Mouse (Mus musculus): ENCODE measurements around the gene Lama5.
A peak's percentile ranks its signal among the peaks of the same experiment; 100 is the strongest.
"Not testable (repeated sequence)": the region's sequence is repeated elsewhere in the genome, so short reads cannot be mapped to it uniquely, and the experiment has no call there.

Gene Lama5

DNA sequence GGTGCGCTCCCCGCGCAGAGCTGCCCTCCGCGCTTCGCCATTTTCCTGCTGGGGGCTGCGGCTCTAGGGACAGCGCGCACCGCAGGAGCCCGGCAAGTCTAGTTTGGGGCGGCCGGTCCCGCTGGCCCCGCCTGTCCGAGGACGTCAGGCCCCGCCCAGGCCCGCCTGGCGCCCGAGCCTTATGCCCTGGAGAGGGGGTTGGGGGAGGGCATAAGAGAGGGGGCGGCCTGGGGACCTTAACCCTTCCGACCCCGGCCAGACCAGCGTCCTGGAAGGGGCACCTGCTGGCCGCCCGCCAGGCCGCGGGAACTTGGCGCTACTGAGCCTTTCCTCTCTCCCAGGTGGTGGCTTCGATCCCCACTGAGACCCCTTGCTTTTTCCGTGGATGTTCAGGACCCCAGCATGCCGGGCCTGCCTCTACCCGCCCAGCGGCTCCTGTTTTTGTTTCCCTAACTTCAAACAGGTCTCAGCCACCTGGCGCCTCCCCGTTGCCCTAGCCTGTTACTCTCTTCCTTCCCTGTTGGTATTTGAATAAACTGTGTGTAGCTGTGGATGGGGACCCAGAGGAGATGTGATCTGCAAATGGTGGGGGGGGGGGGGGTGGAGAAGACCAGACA lies at the start of gene Lama5:
Gene Lama5, minus strand, starts transcription at position 98 of the 617 bp plus-strand sequence.
- DNase-seq (ENCODE audit: low read depth, low spot score), result peak; percentile 47

DNA sequence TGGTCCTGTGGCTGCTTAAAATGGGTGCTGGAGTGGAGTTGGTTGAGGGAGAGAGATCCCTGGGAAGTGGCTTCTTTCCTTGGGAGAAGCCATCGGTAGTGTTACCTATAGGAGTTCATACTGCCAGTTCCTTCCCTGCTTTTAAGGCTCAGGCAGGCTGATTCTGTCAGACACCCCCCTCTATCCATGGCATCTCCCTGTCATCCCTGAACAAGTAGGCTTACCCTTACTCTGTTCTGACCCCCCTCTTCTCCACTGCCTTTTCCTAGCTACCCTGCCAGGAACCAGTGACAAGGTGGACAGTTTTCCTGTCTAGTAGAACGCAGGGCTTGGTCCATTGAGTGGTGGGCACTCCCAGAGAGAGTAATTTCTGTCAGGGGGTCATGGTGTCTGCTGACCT lies 48.9 kb upstream of the Lama5 start:
- DNase-seq (ENCODE audit: low read depth, low spot score), result no peak

DNA sequence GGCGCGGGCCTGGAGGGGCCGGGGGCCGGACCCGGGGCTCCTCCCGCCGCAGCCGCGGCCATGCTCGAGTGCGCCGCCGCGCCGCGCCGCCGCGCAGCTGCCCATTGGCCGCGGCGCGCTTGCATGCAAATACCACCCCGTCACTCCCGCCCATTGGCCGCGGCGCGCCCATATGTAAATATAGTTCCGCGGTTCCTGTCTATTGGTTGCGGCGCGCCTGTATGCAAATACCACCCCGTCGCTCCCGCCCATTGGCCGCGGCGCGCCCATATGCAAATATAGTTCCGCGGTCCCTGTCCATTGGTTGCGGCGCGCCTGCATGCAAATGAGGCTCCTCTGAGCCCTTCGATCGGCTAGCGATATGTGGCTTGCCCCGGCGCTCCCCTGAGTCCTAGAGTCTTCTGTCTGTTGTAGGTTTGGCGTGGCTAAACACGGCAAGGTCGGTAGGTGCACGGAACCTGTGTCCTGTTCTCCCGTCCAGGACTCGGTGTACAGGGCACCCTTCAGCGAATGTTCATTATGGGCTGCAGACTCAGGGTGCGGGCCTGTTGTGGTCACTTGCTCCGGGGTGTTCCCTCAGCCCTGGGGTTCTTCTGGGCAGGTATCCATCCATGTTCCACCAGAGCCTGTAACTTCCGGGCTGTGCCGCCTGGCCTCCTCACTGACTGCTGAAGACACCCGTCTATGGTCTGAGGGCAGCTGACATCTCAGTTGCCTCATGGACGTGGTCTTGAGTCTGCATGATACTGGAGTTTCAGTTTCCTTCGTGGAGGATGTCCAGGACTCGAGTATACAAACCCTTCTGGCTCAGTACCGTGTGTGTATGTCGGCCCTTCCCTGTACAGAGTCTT lies 48.0 kb upstream of the Lama5 start, which contains the start of gene Cables2:
Gene Cables2, minus strand, starts transcription at position 103 of the 851 bp plus-strand sequence.
- peak; percentile 93 for DNase-seq (ENCODE audit: low read depth, low spot score)

DNA sequence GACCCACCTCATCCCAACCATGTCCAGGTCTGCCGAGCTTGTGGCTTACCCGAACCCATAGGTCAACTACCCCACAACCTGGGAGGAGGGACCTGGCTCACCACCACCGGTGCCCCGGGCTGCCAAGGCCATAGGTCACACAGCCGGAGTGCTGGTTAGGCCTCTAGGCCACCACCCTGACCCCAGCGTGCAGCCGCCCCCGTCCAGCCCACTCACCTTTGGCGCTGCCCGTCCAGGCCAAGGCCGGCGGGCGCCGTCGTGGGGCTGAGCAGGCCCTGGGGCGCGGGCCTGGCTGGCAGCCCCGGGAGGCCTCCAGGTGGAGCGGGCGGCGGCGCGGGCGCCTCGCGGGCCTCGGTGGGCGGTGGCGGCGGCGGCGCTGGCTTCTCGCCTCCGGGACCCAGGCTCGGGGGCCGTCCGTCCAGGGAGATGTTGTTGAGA lies 47.2 kb upstream of the Lama5 start:
- DNase-seq (ENCODE audit: low read depth, low spot score), result no peak

DNA sequence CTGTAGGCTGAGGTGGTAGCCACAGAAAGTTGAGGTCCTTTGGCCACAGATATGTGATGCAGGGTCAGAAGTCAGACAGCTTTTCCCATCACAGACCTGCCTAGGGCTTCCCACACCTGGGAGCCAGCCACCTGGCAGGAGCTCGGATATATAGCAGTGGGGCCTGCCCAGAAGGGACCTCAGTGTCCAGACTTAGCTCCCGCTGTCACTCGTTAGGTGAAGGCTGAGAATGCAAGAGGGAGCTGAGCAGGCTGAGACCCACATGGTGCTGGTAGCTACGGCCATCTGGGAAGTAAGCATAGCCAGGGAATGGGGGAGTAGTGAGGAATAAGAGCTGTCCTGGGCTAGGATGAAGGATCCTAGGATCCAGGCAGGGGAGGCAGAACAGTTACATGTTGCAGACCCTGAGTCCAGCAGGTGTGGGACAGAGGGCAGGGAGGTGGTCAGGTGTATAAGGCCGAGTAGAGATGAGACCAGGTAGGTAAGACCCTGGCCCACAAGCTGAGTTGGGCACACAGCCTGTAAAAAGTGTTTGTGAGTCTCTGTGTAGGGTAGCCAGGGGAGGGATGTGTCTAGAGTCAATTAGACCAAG lies 46.2 kb upstream of the Lama5 start:
- DNase-seq (ENCODE audit: low read depth, low spot score), result no peak

DNA sequence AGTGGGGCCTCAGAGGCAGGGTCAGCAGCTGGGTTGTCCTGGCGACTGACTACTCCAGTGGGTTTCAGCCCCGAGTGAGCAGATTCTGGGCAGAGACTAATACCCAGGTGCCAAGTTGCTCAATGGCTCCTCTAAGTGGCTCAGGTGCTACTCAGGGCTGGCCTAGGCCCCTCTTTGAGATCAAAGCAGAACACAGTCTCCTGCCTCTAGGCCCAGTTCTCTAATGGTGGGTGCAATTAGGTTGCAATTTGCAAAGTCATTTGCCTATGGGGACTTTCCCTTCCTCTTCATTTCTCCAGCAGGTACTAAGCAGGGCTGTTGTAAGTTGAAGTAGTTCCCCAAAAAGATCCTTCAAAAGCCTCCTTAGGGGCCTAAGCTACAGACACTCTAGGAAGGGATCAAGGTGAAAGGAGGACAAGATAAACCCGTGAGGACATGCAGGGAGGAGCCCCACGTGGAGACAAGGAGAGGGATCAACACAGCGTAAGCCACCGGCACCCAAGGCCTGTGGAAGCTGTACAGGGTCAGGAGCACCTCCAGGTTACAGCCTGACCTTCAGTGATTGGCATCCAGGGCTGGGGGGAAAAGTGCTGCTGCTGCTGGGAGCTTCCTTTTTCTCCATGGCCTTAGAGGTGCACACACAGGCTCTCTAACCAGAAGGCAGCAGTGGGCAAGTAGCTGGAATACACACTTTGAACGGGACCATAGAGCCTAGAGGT lies 45.0 kb upstream of the Lama5 start:
- no peak for DNase-seq (ENCODE audit: low read depth, low spot score)

DNA sequence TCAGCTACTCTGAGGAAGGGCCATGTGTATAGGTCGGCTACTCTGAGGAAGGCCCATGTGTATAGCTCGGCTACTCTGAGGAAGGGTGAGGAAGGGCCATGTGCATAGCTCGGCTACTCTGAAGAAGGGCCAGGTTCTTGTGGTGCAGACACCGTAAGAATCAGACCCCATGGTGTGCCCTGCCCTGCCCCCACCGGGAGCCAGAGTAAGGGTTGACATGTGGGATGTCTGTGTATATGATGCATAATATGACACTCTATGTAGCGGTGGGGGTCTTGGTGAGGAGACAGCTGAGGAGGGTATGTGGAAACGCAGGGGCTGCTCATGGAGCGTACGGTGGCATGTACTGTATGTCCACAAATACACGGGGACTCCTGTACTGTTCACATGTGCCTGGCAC lies 43.7 kb upstream of the Lama5 start:
- DNase-seq (ENCODE audit: low read depth, low spot score), result no peak

DNA sequence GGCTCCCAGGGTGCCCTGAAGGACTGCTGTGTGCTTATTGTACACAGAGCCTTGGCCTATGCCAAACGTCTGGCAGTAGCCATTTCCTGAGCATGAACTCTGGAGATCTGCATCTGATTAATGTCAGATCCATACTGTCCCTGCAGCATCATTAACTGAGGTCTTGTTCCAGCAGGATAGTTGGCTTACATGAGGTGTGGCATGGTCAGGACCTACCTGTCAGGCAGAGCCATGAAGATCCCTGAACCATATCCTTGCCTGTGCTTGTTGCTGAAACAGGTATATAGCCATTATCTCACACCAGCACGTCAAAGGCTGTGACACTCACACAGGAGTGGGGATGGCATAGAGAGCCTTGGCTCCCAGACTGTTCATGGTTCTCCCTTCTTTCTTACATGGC lies 42.3 kb upstream of the Lama5 start:
- DNase-seq (ENCODE audit: low read depth, low spot score), result no peak

DNA sequence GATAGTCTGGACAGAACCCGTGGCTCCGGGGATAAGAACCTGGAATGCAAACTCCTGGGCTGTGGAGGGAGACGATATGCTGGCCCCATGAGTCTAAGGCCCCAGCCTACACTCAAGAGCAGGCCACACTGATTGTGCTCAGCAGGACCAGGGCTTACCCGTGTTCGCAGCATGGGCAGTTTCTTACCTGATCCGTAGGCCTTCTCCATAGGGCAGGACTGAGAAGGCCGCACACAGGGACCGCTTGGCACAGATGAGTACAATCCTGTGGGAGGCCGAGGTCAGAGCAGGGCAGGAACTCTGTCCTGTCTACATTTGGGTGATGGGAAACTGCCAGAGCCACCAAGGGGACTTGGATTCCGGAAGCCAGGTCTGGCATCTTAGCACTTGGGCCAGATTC lies 37.2 kb upstream of the Lama5 start:
- no peak for DNase-seq (ENCODE audit: low read depth, low spot score)

DNA sequence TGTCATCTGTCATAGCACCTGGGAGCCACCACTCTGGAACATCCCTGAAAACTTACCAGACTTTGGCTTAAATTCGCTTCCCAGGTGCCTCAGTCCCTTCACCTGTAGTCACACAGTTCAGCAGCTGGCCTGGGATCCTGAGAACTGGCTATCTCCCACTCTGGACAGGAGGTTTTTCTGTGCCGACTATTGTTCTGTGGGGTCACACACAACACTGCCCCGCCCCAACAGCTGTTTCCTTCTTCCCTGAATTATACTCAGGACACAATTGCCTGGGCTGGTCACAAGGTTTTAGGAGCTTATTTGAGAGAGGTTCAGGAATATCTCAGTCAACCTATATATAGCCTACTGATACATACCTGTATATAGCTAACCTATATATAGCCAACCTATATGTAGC lies 36.8 kb upstream of the Lama5 start:
- DNase-seq (ENCODE audit: low read depth, low spot score), result no peak

DNA sequence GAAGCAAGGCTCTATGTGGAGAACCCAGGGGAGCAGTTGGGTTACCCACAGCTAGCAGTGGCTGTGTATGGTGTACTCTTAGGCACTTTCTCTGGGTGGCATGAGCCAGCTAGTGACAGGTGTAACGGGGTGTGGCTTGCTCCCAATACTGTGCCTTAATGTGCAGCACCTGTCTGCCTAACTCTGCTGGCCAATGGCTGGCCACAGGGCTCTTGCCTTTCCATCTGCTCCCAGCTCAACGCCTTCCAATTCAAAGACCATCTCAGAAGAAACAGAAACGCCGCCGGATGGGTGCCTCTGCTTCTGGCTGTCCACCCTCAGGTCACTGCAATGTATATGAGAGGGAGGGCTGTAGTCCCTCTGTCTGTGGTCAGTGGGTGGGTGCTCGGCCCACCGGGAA lies 36.2 kb upstream of the Lama5 start:
- DNase-seq (ENCODE audit: low read depth, low spot score), result no peak

DNA sequence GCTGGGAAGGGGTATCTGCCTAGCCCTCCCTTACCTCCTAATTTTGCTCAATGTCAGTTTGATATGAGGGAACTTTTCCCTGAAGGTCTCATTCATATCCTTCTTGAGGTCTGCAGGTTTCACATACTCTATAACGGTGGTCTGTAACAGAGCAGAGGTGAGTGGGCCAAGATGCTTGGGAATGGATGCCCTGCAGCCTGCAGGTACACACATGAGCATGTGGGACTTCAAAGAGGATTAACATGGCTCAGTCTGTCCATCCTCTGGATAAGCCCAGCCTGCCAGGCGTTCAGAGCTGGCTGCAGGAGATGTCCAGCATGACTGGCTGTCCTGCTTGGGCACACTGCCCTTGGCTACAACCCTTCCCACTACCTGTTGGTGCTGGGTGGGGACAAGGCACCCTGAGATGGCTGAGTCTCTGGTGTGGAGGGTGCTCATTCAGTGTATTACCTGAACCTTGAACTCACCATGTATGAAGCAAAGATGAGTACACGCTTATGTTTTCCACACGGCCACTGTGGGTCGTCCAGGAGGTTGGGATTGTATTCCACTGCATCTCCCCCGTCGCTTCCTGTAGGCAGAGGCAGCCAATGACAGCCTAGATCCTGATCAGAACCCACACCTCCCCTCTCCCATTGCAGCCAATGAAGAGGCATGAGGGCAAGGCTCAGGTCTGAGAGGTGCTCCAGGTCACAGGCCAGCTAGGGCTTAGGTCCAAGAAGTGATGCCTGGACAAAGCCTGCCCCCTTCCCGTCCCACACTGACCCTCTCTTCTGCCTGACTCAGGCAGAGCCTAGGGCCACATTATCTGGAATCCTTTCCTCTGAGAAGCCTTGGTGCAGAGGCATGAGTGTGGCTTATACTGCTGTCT lies 35.2 kb upstream of the Lama5 start:
- no peak for DNase-seq (ENCODE audit: low read depth, low spot score)

DNA sequence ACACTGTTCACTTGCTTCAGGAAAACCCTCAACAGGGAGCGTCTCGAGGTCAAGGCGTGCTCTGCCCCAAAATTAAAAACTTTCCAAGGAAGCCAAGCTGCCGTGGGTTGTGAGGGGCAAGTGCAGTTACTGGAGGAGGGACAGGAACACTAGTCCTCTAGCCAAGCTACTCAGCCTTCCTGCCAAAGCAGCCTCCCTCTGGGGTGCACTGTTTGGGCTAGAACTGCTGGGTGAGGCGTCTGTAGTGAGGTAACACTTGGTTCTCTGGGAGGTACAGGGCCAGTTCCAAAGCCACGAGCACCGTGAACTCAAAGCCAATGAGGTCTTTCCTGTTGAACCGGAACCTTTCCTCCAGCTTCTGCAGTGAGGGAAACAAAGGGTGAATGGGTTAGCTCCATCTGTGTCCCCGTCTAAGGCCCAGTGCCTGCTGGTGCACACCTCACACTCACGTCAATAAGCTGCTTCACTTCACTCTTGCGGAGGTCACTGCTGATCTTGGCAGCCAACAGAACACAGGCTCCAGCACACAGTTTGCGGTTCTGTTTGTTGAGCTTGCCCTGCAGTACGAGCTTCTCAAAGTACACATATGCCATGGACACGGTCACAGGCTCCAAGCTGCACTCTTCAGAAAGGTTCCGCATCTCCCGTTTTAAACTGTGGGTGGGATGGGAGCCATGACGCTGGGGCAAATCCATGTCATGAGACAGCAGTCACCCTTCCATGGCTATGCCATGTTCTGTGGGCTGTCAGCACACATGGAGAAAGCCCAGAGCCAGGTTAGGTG lies 34.4 kb upstream of the Lama5 start:
- not testable (repeated sequence) for DNase-seq (ENCODE audit: low read depth, low spot score)

DNA sequence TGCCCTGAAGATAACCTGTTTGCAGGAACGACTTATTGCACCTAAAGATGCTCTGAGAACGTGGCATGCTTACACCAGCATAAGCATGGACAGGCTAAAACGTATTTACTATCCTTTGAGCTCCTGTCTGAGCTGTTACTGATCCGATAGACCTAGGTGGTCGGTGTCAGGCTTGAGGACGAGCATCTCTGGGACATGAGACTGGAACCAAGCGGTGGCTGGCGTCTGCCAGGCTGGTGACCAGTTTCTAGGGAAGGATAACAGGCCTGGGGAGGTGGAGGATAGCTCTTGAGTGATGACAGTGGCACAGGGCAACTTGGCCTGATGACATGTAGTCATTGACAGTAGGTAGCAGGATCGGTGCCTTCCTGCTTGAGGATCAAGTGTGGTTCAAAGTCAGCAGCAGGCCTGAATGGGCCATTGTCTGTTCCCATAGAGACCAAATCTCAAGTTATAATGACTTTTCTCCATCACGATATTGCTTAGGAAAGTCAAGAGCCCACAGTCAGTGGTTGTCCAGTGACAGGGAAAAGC lies 33.4 kb upstream of the Lama5 start:
- DNase-seq (ENCODE audit: low read depth, low spot score), result not testable (repeated sequence)

DNA sequence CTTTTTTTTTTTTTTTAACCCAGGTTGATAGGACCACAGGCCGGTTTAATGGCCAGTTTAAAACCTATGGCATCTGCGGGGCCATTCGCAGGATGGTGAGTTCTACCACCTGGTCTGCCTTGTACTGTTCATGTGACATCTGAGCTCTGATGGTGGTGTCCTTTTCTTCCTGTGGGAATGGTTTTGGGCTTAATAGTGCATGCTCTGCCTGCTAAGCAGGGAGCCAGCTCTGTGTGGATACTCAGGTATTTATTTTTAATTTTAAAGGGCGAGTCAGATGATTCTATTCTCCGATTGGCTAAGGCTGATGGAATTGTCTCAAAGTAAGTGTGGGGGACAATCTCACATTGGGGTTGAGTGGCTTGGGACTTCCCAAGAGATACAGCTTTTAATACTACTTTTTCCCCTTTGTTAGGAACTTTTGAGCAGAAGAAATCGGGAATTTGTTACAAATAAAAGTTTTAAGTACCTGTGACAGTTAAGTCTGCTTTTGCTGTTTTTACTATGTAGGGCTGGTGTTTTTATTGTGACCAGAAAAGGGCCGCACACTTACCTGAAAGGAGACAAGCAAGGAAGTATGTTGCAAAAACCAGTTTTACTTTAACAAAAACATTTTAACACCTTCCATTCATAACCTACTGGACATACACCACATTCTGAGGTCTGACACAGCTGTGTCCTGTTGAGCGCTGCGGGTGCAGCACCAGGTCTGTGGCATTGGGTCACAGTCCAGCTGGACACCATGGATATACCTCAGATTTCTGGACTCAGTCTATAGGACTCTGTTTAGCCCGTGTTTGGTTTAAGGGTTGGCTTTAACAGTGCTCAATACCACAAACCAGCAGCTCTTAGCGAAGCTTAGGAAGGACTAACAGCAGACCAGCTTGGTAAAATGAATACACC lies 32.6 kb upstream of the Lama5 start:
- DNase-seq (ENCODE audit: low read depth, low spot score), result no peak

DNA sequence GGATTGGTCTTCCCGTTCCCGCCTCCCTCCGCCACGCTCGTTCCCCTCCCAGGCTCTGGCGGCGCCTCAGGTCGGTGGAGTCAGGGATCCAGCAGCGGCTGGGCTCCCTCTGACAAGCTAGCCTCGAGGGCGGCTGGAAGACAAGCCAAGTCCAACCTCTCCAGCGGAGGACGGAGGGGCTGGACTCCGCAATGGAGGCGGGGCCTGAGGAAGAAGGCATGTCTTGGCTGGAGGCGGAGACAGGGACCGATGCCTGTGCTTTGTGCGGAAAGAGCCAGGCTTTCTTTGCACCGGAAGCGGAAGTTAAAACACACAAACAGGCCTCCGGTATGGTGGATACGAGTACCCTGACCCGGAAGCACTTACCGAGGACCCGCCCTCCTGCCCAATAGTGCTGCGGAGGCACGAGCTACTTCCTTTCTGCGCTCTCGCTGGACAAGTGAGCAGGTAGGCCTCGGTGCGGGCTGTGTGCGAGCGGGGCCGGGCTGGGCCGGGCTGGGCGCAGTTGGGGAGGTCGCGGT lies 31.4 kb upstream of the Lama5 start, which contains the start of gene Rps21:
Gene Rps21, plus strand, starts transcription at position 377 of the 521 bp plus-strand sequence.
- peak; percentile 98 for DNase-seq (ENCODE audit: low read depth, low spot score)

DNA sequence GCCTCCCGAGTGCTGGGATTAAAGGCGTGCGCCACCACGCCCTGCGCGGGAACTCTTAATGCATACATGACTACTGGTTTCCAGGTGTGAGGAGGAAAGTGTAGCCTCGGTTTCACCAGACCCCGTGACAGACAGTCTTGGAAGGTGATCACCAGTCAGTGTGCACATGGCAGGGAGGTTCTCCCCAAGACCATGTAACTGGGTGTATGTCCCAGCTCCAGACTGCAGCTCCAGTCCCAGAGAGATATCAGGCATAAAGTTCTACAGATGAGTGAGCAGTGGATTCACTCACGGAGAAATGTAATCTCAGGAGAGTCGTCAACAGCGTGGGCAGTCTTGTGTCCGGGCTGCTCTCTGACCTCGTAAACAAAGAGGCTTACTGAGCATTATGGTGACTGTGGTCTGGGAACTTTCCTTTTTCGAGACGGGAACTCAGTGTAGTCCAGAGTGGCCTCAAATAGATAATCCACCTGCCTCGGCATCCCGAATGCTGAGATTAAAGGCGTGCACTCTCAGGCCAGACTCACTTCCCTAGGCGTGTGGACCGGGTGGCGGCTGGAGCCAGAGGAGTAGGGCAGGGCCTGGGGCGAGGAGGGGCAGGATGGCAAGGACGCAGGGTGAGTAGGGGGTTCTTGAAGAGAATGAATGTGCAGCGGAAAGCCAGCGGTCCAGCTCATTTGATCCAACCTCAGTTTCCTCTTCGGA lies 30.8 kb upstream of the Lama5 start:
- no peak for DNase-seq (ENCODE audit: low read depth, low spot score)

DNA sequence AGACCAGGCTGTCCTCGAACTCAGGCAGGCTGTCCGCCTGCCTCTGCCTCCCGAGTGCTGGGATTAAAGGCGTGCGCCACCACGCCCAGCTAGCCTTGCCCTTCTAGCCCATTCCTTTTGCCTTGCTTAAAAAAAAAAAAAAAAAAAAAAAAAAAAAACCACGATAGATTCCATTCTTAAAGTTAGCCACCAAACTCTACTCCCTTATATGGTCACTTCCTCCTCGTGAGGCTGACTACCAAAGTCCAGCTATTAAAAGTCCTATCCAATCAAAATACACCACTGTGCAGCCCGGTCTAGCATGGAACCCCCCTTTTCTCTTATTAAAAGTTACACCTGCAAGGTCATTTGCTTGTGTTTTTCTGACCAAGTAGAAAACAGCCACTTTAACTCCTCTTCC lies 30.0 kb upstream of the Lama5 start:
- DNase-seq (ENCODE audit: low read depth, low spot score), result no peak
